Mouse (Mus musculus) MN1 (cell line): ENCODE results near the gene Psd.

ENCODE experiments used
- DNase-seq: peaks from one replicate; pipeline ENCODE4 v3.0.0-alpha.2; 2016; ENCODE audit warnings: low spot score

Gene Psd

GRCm38 (mm10) chr19:46305432-46306267, 21.3 kb downstream of the Psd start:
- DNase-seq = peak; percentile 77

- peak; percentile 38 for DNase-seq
Observed at GRCm38 (mm10) chr19:46304908-46305333, 22.0 kb downstream of the Psd start.

- peak; percentile 79 for DNase-seq
Observed at GRCm38 (mm10) chr19:46304216-46304841, 22.6 kb downstream of the Psd start, which contains the start of gene Nfkb2. TSS of gene Nfkb2 (plus strand) at chr19:46304320.

GRCm38 (mm10) chr19:46303251-46304215, 23.4 kb downstream of the Psd start:
- DNase-seq = no peak

- DNase-seq = no peak
Observed at GRCm38 (mm10) chr19:46302551-46302950, 24.4 kb downstream of the Psd start.

GRCm38 (mm10) chr19:46300294-46301045, 26.5 kb downstream of the Psd start:
- DNase-seq = no peak

GRCm38 (mm10) chr19:46296938-46297337, 30.0 kb downstream of the Psd start:
- DNase-seq = no peak

- no peak for DNase-seq
Observed at GRCm38 (mm10) chr19:46290535-46291105, 36.3 kb downstream of the Psd start.

- DNase-seq = no peak
Observed at GRCm38 (mm10) chr19:46287566-46287965, 39.4 kb downstream of the Psd start.

- DNase-seq = no peak
Observed at GRCm38 (mm10) chr19:46286926-46287325, 40.0 kb downstream of the Psd start.

- DNase-seq = no peak
Observed at GRCm38 (mm10) chr19:46286047-46286446, 40.9 kb downstream of the Psd start.

- no peak for DNase-seq
Observed at GRCm38 (mm10) chr19:46285631-46286030, 41.3 kb downstream of the Psd start.

GRCm38 (mm10) chr19:46284686-46285085, 42.3 kb downstream of the Psd start:
- DNase-seq = peak; percentile 16

- DNase-seq = no peak
Observed at GRCm38 (mm10) chr19:46282081-46282849, 44.7 kb downstream of the Psd start.

- peak; percentile 6 for DNase-seq
Observed at GRCm38 (mm10) chr19:46275307-46275706, 51.6 kb downstream of the Psd start.

- no peak for DNase-seq
Observed at GRCm38 (mm10) chr19:46264762-46265161, 62.2 kb downstream of the Psd start.
